Mouse (Mus musculus) forebrain, embryonic 16.5 days (tissue): ENCODE measurements around the gene Mblac1. TPM values are rescaled to one million over a fixed set of nuclear protein-coding genes. Genes with fewer than 3 reads are reported as not detected.

Experiments
- ATAC-seq: fragments of 200-750 bp; cut with Nextera tagmentation; 2 replicates; pipeline ENCODE4 v1.8.0; 2017; ENCODE audit warnings: mild to moderate bottlenecking, moderate library complexity
- H3K27ac ChIP-seq: fragments of 300-500 bp; sonication (generic); 2 replicates; pipeline ENCODE4 v1.5.1; 2014; ENCODE audit warnings: low read length, control low read depth
- H3K27me3 ChIP-seq: fragments of 300-500 bp; sonication (generic); replicated peaks from 2 replicates; pipeline ENCODE4 v1.6.1; 2014; ENCODE audit warnings: low read length; ENCODE audit not compliant: control insufficient read depth, insufficient read depth
- H3K36me3 ChIP-seq: fragments of 300-500 bp; sonication (generic); 2 replicates; pipeline ENCODE4 v1.6.1; 2014; ENCODE audit not compliant: control insufficient read depth, insufficient read depth
- H3K4me1 ChIP-seq: fragments of 300-500 bp; sonication (generic); replicated peaks from 2 replicates; pipeline ENCODE4 v1.6.1; 2014; ENCODE audit warnings: low read length; ENCODE audit not compliant: control insufficient read depth, insufficient read depth
- H3K4me2 ChIP-seq: fragments of 300-500 bp; sonication (generic); 2 replicates; pipeline ENCODE4 v1.6.1; 2014; ENCODE audit warnings: mild to moderate bottlenecking, low read length, control low read depth
- H3K4me3 ChIP-seq: fragments of 300-500 bp; sonication (generic); replicated peaks from 2 replicates; pipeline ENCODE4 v1.5.1; 2014; ENCODE audit warnings: mild to moderate bottlenecking, low read length, control low read depth
- H3K9ac ChIP-seq: fragments of 300-500 bp; sonication (generic); replicated peaks from 2 replicates; pipeline ENCODE4 v1.6.1; 2014; ENCODE audit warnings: low read depth, low read length, control low read depth
- H3K9me3 ChIP-seq: fragments of 300-500 bp; sonication (generic); 2 replicates; pipeline ENCODE4 v1.6.1; 2016; ENCODE audit warnings: low read length; ENCODE audit not compliant: control insufficient read depth
- WGBS: fragments of 180-500 bp; shearing (Covaris S2); extraction: QIAGEN DNeasy Blood & Tissue Kit; methylation state at CpG from one replicate; pipeline ENCODE4 v1.1.7; 2014; 5-methylcytosine and 5-hydroxymethylcytosine counted together
- polyA plus RNA-seq: library from polyadenylated mRNA; unstranded; fragments of >200 nt; fragmentation: Nextera tagmentation; extraction: Ambion mirVana; gene quantifications from 2 replicates; pipeline ENCODE4 v1.2.1, GENCODE M21; 2015

The Mblac1 gene
- polyA plus RNA-seq, 1 experiment from 2014 or later, result 13.2 TPM

DNA sequence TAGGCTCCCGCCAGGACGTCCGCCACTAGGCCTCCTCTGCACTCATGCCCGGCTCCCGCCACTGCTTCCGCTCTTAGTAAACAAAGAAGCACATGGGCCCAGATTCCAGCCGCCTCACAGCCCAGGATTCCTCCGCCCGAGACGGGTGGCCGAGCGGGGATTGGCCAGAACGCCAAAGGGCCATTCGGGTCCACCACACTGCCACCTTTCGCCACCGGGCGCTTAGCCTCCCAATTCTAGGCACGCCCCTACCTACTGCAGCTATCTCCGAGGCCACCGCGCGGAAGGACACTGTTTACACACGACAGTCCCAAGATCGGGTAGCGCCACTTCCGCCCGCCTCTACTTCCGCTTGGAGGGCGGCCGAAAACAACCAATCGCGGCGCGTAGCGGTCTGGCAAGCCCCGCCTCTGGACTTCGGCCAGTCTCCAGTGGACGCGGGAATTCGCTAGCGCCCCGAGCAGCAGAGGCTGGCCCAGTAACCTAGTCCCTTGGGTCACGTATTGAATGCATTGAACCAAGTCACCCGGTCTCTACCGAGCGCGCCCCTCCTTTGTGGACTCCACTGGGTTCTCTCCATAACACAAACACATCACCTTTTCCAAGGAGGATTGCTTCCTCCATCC lies 23.1 kb upstream of the Mblac1 start:
- peaks cover 26% of the 10 kb centered on the region for H3K4me1 ChIP-seq
- no peaks in the 10 kb centered on the region for H3K9me3 ChIP-seq
- peak overlapping the region; percentile 84 for H3K4me2 ChIP-seq
- peaks cover 19% of the 10 kb centered on the region; the same call in 1 of the 2 replicates for H3K36me3 ChIP-seq
- under 1% methylated on average over 47 of the region's 47 CpGs for WGBS
- H3K9ac ChIP-seq, result peak overlapping the region; percentile 82
- H3K27ac ChIP-seq, result peak overlapping the region; percentile 98
- peak; percentile 80 for ATAC-seq
- H3K4me3 ChIP-seq, result peak overlapping the region; percentile 87
- no peaks in the 10 kb centered on the region for H3K27me3 ChIP-seq

DNA sequence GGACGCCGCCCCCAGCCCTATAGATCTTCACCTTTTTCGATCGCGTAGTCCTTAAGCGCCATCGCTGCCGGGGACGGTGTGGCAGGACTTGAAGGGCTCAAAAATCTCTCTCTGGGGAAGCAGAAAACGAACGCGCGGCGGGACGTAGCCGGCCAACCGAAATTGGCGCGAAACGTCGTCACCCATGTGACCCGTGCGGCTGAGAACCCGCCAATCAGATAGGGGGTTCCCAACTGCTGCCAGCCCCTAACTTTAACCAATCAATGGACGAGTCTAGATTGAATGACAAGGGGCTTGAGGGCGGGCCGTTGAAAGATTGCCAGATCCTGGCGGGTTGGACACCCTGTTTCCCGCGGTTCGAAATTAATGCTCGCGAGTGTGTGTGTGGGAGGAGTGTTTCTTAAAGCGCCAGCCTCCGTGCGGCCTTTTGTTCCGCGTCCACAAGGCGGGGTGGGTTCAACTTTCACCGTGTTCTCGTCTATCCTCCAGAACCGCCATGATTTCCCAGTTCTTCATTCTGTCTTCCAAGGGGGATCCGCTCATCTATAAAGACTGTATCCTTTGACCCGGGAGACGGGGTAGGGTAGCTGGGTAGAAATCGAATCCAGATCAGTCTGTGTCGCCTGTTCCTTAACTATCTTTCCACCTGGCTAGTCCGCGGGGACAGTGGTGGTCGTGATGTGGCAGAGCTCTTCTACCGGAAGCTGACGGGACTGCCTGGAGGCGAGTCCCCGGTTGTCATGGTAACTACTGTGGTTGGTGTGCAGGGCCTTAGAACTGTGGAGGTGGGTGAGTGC lies 22.2 kb upstream of the Mblac1 start, which contains the start of the genes Ap4m1 and Mcm7:
TSS of gene Ap4m1 (plus strand) at position 308 of the 797 bp plus-strand sequence.
TSS of gene Mcm7 (minus strand) at position 728 of the 797 bp plus-strand sequence.
- H3K9me3 ChIP-seq, result no peaks in the 10 kb centered on the region
- peak within 1 kb of the TSS; percentile 87 for H3K4me3 ChIP-seq
- H3K4me1 ChIP-seq, result peaks cover 26% of the 10 kb centered on the region
- H3K36me3 ChIP-seq, result peaks cover 13% of the 10 kb centered on the region
- WGBS, result 0% methylated on average over 54 of the region's 54 CpGs
- peak within 1 kb of the TSS; percentile 82 for H3K9ac ChIP-seq
- H3K27ac ChIP-seq, result peak within 1 kb of the TSS; percentile 98
- H3K4me2 ChIP-seq, result peak within 1 kb of the TSS; percentile 84
- H3K27me3 ChIP-seq, result no peaks in the 10 kb centered on the region
- peak; percentile 93 for ATAC-seq

DNA sequence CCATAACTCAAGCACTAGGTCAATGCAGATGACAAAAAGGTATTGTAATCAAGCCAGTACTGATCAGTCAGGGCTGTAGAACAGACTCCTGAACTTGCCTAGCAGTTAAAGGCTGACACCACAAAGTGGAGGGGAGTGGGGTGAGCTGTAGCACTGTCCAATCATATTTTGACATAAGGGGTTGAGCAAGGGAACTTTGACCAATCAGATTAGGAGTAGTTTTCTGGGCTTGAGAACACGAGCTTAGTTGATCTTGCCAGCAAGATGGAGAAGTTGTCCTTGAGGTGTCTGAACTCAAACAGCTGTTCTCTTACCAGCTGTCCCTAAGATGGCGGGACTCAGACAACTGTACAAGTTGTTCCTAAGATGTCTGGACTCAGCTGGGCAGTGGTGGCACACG lies 20.9 kb upstream of the Mblac1 start:
- Histone ChIP-seq H3K27ac (no peak overlapping the region), H3K4me1 (peaks cover 26% of the 10 kb centered on the region), H3K27me3 (no peaks in the 10 kb centered on the region), H3K9me3 (no peaks in the 10 kb centered on the region), H3K9ac (no peak overlapping the region), H3K4me2 (no peak overlapping the region), H3K4me3 (no peak overlapping the region), H3K36me3 (peaks cover 7% of the 10 kb centered on the region)
- ATAC-seq, result no peak
- WGBS, result 83% methylated on average over 3 of the region's 3 CpGs

DNA sequence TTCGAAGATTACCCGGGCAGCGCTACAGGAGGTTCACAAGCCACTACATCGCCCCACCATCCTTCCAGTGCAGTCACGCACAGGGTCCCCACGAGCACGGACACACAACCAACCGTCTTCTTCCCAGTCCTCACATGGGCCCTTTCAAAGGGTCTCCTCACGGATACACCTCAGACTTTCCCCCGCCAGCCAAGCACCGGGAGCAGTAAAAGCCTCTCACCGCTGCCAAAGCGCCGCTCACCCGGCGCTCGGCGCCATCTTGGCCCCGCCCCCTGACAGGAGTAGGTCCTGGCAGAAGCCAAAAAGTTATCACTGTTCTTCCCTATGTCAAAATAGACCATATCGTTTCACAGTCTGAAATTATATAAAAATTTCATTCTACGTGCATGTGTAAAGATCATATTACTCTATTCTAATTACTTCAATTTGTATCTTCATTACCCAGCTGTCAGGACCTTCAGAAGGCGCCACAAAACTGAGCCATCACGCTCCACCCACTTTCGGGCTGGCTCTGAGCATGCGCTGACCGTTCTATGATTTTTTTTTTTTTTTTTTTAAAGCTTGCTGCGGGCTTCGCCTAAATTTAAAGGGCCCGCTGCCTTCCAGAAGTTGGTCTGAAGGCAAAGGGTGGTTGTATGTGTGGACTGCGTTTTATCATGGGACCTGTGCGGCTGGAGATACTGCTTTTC lies 7.0 kb upstream of the Mblac1 start, which contains the start of the genes Taf6 and Cnpy4:
TSS of gene Taf6 (minus strand) at position 502 of the 689 bp plus-strand sequence.
TSS of gene Cnpy4 (plus strand) at position 536 of the 689 bp plus-strand sequence.
- WGBS, result under 1% methylated on average over 31 of the region's 31 CpGs
- ATAC-seq, result peak; percentile 87

DNA sequence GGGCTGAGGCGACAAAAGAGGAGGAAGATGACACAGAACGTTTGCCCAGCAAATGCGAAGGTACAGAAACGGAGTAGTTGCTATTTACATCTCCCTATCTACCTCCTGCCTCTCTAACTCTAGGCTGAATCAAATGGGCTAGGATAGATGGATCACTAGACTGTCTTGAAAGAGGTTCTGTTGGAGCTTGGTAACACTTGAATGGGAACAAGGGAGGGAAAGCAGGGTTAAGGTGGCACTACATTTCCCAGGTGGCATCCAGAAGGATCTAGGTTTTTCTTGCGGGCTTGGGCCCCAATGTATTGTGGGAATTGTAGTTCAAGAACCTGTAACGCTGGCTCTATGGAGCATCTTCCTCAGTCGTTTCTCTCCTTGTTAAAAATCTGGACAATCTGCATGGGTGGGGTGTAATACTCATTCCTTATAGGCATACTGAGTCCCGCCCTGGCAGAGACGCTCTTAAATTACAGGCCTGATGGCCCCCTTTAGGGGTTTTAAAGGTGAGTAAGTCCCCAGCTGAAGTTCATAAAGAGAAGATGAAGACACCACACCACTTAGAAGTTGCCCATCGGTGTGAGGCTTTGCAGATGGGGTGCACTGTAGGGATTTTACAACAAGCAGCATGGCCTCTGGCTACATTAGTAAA lies 6.3 kb upstream of the Mblac1 start:
- no peaks in the 10 kb centered on the region for H3K9me3 ChIP-seq
- H3K36me3 ChIP-seq, result peaks cover 4% of the 10 kb centered on the region; the same call in 1 of the 2 replicates
- peaks cover 14% of the 10 kb centered on the region for H3K4me1 ChIP-seq
- H3K9ac ChIP-seq, result peak overlapping the region; percentile 84
- peak overlapping the region; percentile 68 for H3K4me3 ChIP-seq
- H3K27me3 ChIP-seq, result no peaks in the 10 kb centered on the region
- peak; percentile 93 for ATAC-seq
- H3K4me2 ChIP-seq, result peak overlapping the region; percentile 90
- under 1% methylated on average over 10 of the region's 10 CpGs for WGBS
- peak overlapping the region; percentile 78 for H3K27ac ChIP-seq

More for the DNA sequence above, 7.0 kb upstream of the Mblac1 start, which contains the start of the genes Taf6 and Cnpy4:
- H3K9me3 ChIP-seq, result no peaks in the 10 kb centered on the region
- H3K27ac ChIP-seq, result peak within 1 kb of the TSS; percentile 78
- peak within 1 kb of the TSS; percentile 84 for H3K9ac ChIP-seq
- peaks cover 14% of the 10 kb centered on the region for H3K4me1 ChIP-seq
- H3K36me3 ChIP-seq, result peaks cover 9% of the 10 kb centered on the region
- H3K4me3 ChIP-seq, result peak within 1 kb of the TSS; percentile 68
- H3K27me3 ChIP-seq, result no peaks in the 10 kb centered on the region
- peak within 1 kb of the TSS; percentile 90 for H3K4me2 ChIP-seq

DNA sequence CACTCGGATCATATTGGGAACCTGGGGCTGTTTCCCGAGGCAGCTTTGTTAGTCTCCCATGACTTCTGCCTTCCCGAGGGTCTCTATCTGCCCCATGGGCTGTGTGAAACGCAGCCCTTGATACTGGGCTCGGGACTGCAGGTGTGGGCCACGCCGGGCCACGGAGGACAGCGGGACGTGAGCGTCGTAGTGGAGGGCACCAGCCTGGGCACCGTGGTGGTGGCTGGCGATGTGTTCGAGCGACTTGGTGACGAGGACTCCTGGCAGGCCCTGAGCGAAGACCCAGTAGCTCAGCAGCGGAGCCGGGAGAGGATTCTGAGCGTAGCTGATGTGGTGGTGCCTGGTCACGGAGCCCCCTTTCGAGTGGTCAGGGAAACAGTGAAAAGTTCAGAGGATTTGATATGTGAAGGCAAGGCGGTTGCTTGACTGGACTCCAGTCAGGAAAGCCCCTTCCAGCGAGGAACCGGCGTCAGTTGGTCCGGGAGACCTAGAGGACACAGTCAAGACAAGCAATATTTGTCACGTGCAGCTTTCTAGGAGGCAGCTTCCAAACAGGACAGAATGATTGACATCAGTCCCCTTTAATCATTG lies 736 bp downstream of the Mblac1 start:
- Histone ChIP-seq H3K9me3 (no peaks in the 10 kb centered on the region), H3K4me2 (peak overlapping the region; percentile 80), H3K4me3 (peak overlapping the region; percentile 66), H3K27ac (peak overlapping the region; percentile 84), H3K9ac (peak overlapping the region; percentile 86), H3K27me3 (no peaks in the 10 kb centered on the region), H3K4me1 (peaks cover 11% of the 10 kb centered on the region), H3K36me3 (no peaks in the 10 kb centered on the region; the same call in 1 of the 2 replicates)
- WGBS, result under 1% methylated on average over 29 of the region's 29 CpGs
- ATAC-seq, result peak; percentile 62

DNA sequence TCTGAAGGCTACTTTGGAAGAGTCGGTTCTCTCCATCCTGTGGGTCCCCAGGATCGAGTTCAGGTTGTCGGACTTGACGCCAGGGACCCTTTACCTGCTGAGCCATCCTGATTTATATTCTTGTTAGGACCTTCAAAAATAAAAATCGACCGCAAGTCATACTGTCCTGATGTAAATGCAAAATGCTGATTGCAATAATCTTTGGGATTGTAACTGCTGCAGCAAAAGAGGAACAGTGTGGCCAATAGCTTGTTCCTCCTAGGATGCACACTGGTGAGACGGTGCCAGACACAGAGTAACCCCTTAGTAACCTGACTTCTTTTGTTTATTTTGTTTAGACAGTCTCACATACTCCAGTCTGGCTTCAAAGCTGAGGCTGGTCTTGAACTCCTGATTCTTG lies 1.3 kb downstream of the Mblac1 start:
- 72% methylated on average over 7 of the region's 7 CpGs for WGBS
- Histone ChIP-seq H3K4me1 (peaks cover 11% of the 10 kb centered on the region), H3K27ac (no peak overlapping the region), H3K4me2 (peak overlapping the region; percentile 80), H3K36me3 (no peaks in the 10 kb centered on the region; the same call in 1 of the 2 replicates), H3K4me3 (peak overlapping the region; percentile 66), H3K9ac (peak overlapping the region; percentile 86), H3K9me3 (no peaks in the 10 kb centered on the region), H3K27me3 (no peaks in the 10 kb centered on the region)
- ATAC-seq, result no peak

DNA sequence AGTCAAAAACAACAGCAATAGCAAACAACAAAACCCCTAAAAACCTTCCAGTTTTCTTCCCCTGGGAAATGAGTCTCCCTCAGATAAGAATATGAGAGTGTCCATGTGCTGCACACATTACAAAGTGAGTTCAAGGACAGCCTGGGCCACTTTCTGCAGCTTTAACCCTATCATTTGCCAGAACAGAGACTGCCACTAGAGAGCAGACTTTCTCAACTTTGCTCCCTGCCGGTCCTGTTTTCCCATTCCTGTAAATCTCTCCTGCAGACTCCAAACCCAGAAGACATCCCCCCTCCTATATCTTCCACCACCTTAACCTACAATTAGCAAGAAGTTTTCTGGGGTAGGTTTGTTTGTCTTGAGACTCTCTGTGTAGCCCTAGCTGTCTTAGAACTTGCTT lies 5.5 kb downstream of the Mblac1 start:
- WGBS, result 4% methylated on average over 1 of the region's 1 CpGs
- Histone ChIP-seq H3K4me3 (no peak overlapping the region), H3K36me3 (no peaks in the 10 kb centered on the region), H3K27ac (no peak overlapping the region), H3K9ac (no peak overlapping the region), H3K9me3 (peaks cover 2% of the 10 kb centered on the region; the same call in 1 of the 2 replicates), H3K4me1 (peaks cover 7% of the 10 kb centered on the region), H3K27me3 (no peaks in the 10 kb centered on the region), H3K4me2 (no peak overlapping the region)
- no peak for ATAC-seq
